Mouse (Mus musculus): ENCODE measurements around the gene Pfas.
"Not testable (repeated sequence)": the region's sequence is repeated elsewhere in the genome, so short reads cannot be mapped to it uniquely, and the experiment has no call there.

The Pfas gene

GRCm38 (mm10) chr11:69015644-69016441 lies 7.6 kb upstream of the Pfas start, which contains the start of gene Ctc1:
Gene Ctc1 (plus strand): TSS chr11:69015911.
- peak; percentile 96 for DNase-seq (ENCODE audit: low read depth)

GRCm38 (mm10) chr11:69012071-69012601 lies 3.9 kb upstream of the Pfas start:
- peak; percentile 94 for DNase-seq (ENCODE audit: low read depth)

GRCm38 (mm10) chr11:69011445-69011844 lies 3.2 kb upstream of the Pfas start:
- DNase-seq (ENCODE audit: low read depth): not testable (repeated sequence)

GRCm38 (mm10) chr11:69010400-69011323 lies 2.4 kb upstream of the Pfas start:
- no peak for DNase-seq (ENCODE audit: low read depth)

GRCm38 (mm10) chr11:69009508-69009907 lies 1.2 kb upstream of the Pfas start:
- no peak for DNase-seq (ENCODE audit: low read depth)

- DNase-seq (ENCODE audit: low read depth): not testable (repeated sequence)
Measured at GRCm38 (mm10) chr11:69006575-69006974, 1.7 kb downstream of the Pfas start.

GRCm38 (mm10) chr11:69005193-69005592 lies 3.1 kb downstream of the Pfas start:
- no peak for DNase-seq (ENCODE audit: low read depth)

GRCm38 (mm10) chr11:69003592-69003991 lies 4.7 kb downstream of the Pfas start:
- no peak for DNase-seq (ENCODE audit: low read depth)

GRCm38 (mm10) chr11:69002782-69003181 lies 5.5 kb downstream of the Pfas start:
- not testable (repeated sequence) for DNase-seq (ENCODE audit: low read depth)

GRCm38 (mm10) chr11:68997080-68997479 lies 11.2 kb downstream of the Pfas start:
- no peak for DNase-seq (ENCODE audit: low read depth)

GRCm38 (mm10) chr11:68994377-68994776 lies 13.9 kb downstream of the Pfas start:
- DNase-seq (ENCODE audit: low read depth): peak; percentile 43

GRCm38 (mm10) chr11:68993122-68993521 lies 15.1 kb downstream of the Pfas start:
- DNase-seq (ENCODE audit: low read depth): no peak

GRCm38 (mm10) chr11:68988341-68988740 lies 19.9 kb downstream of the Pfas start:
- DNase-seq (ENCODE audit: low read depth): no peak

- DNase-seq (ENCODE audit: low read depth): no peak
Measured at GRCm38 (mm10) chr11:68987365-68987882, 20.8 kb downstream of the Pfas start.

- DNase-seq (ENCODE audit: low read depth): peak; percentile 81
Measured at GRCm38 (mm10) chr11:68982639-68983369, 25.5 kb downstream of the Pfas start.

- DNase-seq (ENCODE audit: low read depth): no peak
Measured at GRCm38 (mm10) chr11:68980919-68981318, 27.3 kb downstream of the Pfas start.

GRCm38 (mm10) chr11:68979320-68979733 lies 28.9 kb downstream of the Pfas start:
- no peak for DNase-seq (ENCODE audit: low read depth)

- no peak for DNase-seq (ENCODE audit: low read depth)
Measured at GRCm38 (mm10) chr11:68975601-68976000, 32.7 kb downstream of the Pfas start.

- DNase-seq (ENCODE audit: low read depth): no peak
Measured at GRCm38 (mm10) chr11:68975085-68975484, 33.2 kb downstream of the Pfas start, which contains the start of gene Rangrf. Gene Rangrf (minus strand): TSS chr11:68975185.

- no peak for DNase-seq (ENCODE audit: low read depth)
Measured at GRCm38 (mm10) chr11:68974059-68974450, 34.2 kb downstream of the Pfas start.

Measured in induced T-regulatory cell, adult 2 months (primary cell).